Mouse (Mus musculus) erythroblast, embryonic 14.5 days (primary cell): ENCODE results near the gene 4930578C19Rik. TPM values are rescaled to one million over a fixed set of nuclear protein-coding genes. Genes with fewer than 3 reads are reported as not detected.

Source experiments
- H3K27me3 ChIP-seq: 2 replicates; pipeline ENCODE4 v1.6.1; 2012; ENCODE audit warnings: inconsistent platforms; ENCODE audit not compliant: control insufficient read depth
- H3K36me3 ChIP-seq: 2 replicates; pipeline ENCODE4 v1.6.1; 2012; ENCODE audit warnings: mild to moderate bottlenecking, inconsistent platforms; ENCODE audit not compliant: control insufficient read depth
- H3K4me1 ChIP-seq: 2 replicates; pipeline ENCODE4 v1.6.1; 2012; ENCODE audit warnings: inconsistent platforms; ENCODE audit not compliant: control insufficient read depth
- H3K4me3 ChIP-seq: replicated peaks from 2 replicates; pipeline ENCODE3; 2012; ENCODE audit warnings: moderate library complexity, mild to moderate bottlenecking, inconsistent platforms
- H3K9me3 ChIP-seq: 2 replicates; pipeline ENCODE4 v1.6.1; 2012; ENCODE audit warnings: low read length, inconsistent platforms, mixed read lengths; ENCODE audit not compliant: control insufficient read depth
- GATA1 ChIP-seq: IDR thresholded peaks from 2 replicates; pipeline ENCODE4 v1.6.1; 2012; ENCODE audit warnings: low read length, inconsistent platforms, mixed read lengths
- TAL1 ChIP-seq: IDR thresholded peaks from 3 replicates; pipeline ENCODE4 v1.6.1; 2012; ENCODE audit warnings: low read length, inconsistent platforms, mixed read lengths
- polyA plus RNA-seq: library from polyadenylated mRNA; stranded (reverse); fragments of >175 nt; gene quantifications from 2 replicates; pipeline ENCODE4 v1.2.3, GENCODE M21; 2012

4930578C19Rik gene
- not detected in 2 replicates for polyA plus RNA-seq

- no peaks in the 10 kb centered on the region for H3K9me3 ChIP-seq
- no peaks in the 10 kb centered on the region for H3K36me3 ChIP-seq
- H3K4me3 ChIP-seq = no peak within 1 kb of the TSS
- no peaks in the 10 kb centered on the region for H3K4me1 ChIP-seq
- TF ChIP-seq GATA1 = no peak
- no peak for TF ChIP-seq TAL1
- no peaks in the 10 kb centered on the region for H3K27me3 ChIP-seq
Observed at GRCm38 (mm10) chrX:18461198-18461601, at the start of gene 4930578C19Rik. Gene 4930578C19Rik (minus strand): TSS chrX:18461397.

- TF ChIP-seq GATA1 = no peak
- Histone ChIP-seq H3K9me3 (no peaks in the 10 kb centered on the region), H3K4me1 (no peaks in the 10 kb centered on the region), H3K4me3 (no peak overlapping the region), H3K36me3 (no peaks in the 10 kb centered on the region), H3K27me3 (no peaks in the 10 kb centered on the region)
Observed at GRCm38 (mm10) chrX:18467690-18468089, 6.5 kb upstream of the 4930578C19Rik start.

- TF ChIP-seq TAL1 (no peak), GATA1 (no peak)
- no peak overlapping the region for H3K4me3 ChIP-seq
- H3K4me1 ChIP-seq = no peaks in the 10 kb centered on the region
- no peaks in the 10 kb centered on the region for H3K27me3 ChIP-seq
- H3K9me3 ChIP-seq = no peaks in the 10 kb centered on the region
- H3K36me3 ChIP-seq = no peaks in the 10 kb centered on the region
Observed at GRCm38 (mm10) chrX:18462879-18463278, 1.7 kb upstream of the 4930578C19Rik start.

- H3K4me3 ChIP-seq = no peak overlapping the region
- TF ChIP-seq TAL1 = no peak
- no peak for TF ChIP-seq GATA1
- H3K4me1 ChIP-seq = no peaks in the 10 kb centered on the region
- H3K9me3 ChIP-seq = no peaks in the 10 kb centered on the region
- no peaks in the 10 kb centered on the region for H3K36me3 ChIP-seq
- no peaks in the 10 kb centered on the region for H3K27me3 ChIP-seq
Observed at GRCm38 (mm10) chrX:18451559-18451958, 9.6 kb downstream of the 4930578C19Rik start.

- TF ChIP-seq GATA1 (no peak), TAL1 (no peak)
- H3K36me3 ChIP-seq = no peaks in the 10 kb centered on the region
- H3K9me3 ChIP-seq = no peaks in the 10 kb centered on the region
- H3K27me3 ChIP-seq = no peaks in the 10 kb centered on the region
- H3K4me3 ChIP-seq = no peak overlapping the region
- H3K4me1 ChIP-seq = no peaks in the 10 kb centered on the region
Observed at GRCm38 (mm10) chrX:18442066-18442465, 19.1 kb downstream of the 4930578C19Rik start.

GRCm38 (mm10) chrX:18425451-18425850, 35.7 kb downstream of the 4930578C19Rik start:
- H3K9me3 ChIP-seq = 0 out of 2 replicates have a peak, but pooled peaks cover 2% of the 10 kb centered on the region
- no peak overlapping the region for H3K4me3 ChIP-seq

GRCm38 (mm10) chrX:18423206-18423605, 38.0 kb downstream of the 4930578C19Rik start:
- H3K4me1 ChIP-seq = no peaks in the 10 kb centered on the region
- no peaks in the 10 kb centered on the region for H3K27me3 ChIP-seq
- no peak for TF ChIP-seq TAL1
- TF ChIP-seq GATA1 = no peak
- 0 out of 2 replicates have a peak, but pooled peaks cover 2% of the 10 kb centered on the region for H3K9me3 ChIP-seq
- H3K36me3 ChIP-seq = no peaks in the 10 kb centered on the region
- no peak overlapping the region for H3K4me3 ChIP-seq

More at GRCm38 (mm10) chrX:18425451-18425850, 35.7 kb downstream of the 4930578C19Rik start:
- no peaks in the 10 kb centered on the region for H3K36me3 ChIP-seq
- H3K27me3 ChIP-seq = no peaks in the 10 kb centered on the region
- TF ChIP-seq TAL1 = no peak
- TF ChIP-seq GATA1 = no peak
- no peaks in the 10 kb centered on the region for H3K4me1 ChIP-seq

GRCm38 (mm10) chrX:18420161-18420784, 40.9 kb downstream of the 4930578C19Rik start:
- H3K36me3 ChIP-seq = no peaks in the 10 kb centered on the region
- H3K27me3 ChIP-seq = no peaks in the 10 kb centered on the region
- no peak overlapping the region for H3K4me3 ChIP-seq
- H3K4me1 ChIP-seq = no peaks in the 10 kb centered on the region
- H3K9me3 ChIP-seq = 0 out of 2 replicates have a peak, but pooled peaks cover 2% of the 10 kb centered on the region
- TF ChIP-seq TAL1 (no peak), GATA1 (no peak)

GRCm38 (mm10) chrX:18418977-18419376, 42.2 kb downstream of the 4930578C19Rik start:
- TF ChIP-seq TAL1 = no peak
- TF ChIP-seq GATA1 = no peak
- Histone ChIP-seq H3K4me3 (no peak overlapping the region), H3K36me3 (no peaks in the 10 kb centered on the region), H3K27me3 (no peaks in the 10 kb centered on the region), H3K9me3 (0 out of 2 replicates have a peak, but pooled peaks cover 2% of the 10 kb centered on the region), H3K4me1 (no peaks in the 10 kb centered on the region)
